Mouse (Mus musculus) intestine, postnatal 0 days (tissue): ENCODE data around the gene Fubp1. TPM values are rescaled to one million over a fixed set of nuclear protein-coding genes. Genes with fewer than 3 reads are reported as not detected.
"Not testable (repeated sequence)": the region's sequence is repeated elsewhere in the genome, so short reads cannot be mapped to it uniquely, and the experiment has no call there.

Experiments used
- ATAC-seq: fragments of 200-750 bp; cut with Nextera tagmentation; 2 replicates; pipeline ENCODE4 v1.8.0; 2017; ENCODE audit warnings: mild to moderate bottlenecking, moderate TSS enrichment, moderate library complexity
- H3K27ac ChIP-seq: fragments of 300-500 bp; sonication (generic); 2 replicates; pipeline ENCODE4 v1.5.1; 2014; ENCODE audit warnings: mild to moderate bottlenecking, low read depth, low read length, moderate library complexity
- H3K27me3 ChIP-seq: fragments of 300-500 bp; sonication (generic); replicated peaks from 2 replicates; pipeline ENCODE4 v1.6.1; 2014; ENCODE audit warnings: low read length, mixed read lengths; ENCODE audit not compliant: control insufficient read depth, insufficient read depth
- H3K36me3 ChIP-seq: fragments of 300-500 bp; sonication (generic); 2 replicates; pipeline ENCODE4 v1.6.1; 2014; ENCODE audit warnings: mild to moderate bottlenecking, moderate library complexity; ENCODE audit not compliant: control insufficient read depth, insufficient read depth
- H3K4me1 ChIP-seq: fragments of 300-500 bp; sonication (generic); replicated peaks from 2 replicates; pipeline ENCODE4 v1.6.1; 2014; ENCODE audit warnings: antibody characterized with exemption, low read length, mixed read lengths; ENCODE audit not compliant: control insufficient read depth, insufficient read depth
- H3K4me2 ChIP-seq: fragments of 300-500 bp; sonication (generic); replicated peaks from 2 replicates; pipeline ENCODE4 v1.6.1; 2014; ENCODE audit warnings: low read depth, mild to moderate bottlenecking, moderate library complexity
- H3K4me3 ChIP-seq: fragments of 300-500 bp; sonication (generic); 2 replicates; pipeline ENCODE4 v1.5.1; 2014; ENCODE audit warnings: low read depth, low read length
- H3K9ac ChIP-seq: fragments of 300-500 bp; sonication (generic); 2 replicates; pipeline ENCODE4 v1.6.1; 2014; ENCODE audit warnings: mild to moderate bottlenecking, low read depth, low read length
- H3K9me3 ChIP-seq: fragments of 300-500 bp; sonication (generic); 2 replicates; pipeline ENCODE4 v1.6.1; 2016; ENCODE audit warnings: mixed run types; ENCODE audit not compliant: control insufficient read depth
- CTCF ChIP-seq: sonication (generic); IDR thresholded peaks from 2 replicates; pipeline ENCODE4 v1.5.1; 2016; ENCODE audit warnings: low read depth, mild to moderate bottlenecking, control low read depth, antibody characterized with exemption, moderate library complexity
- WGBS: fragments of 180-500 bp; shearing (Covaris S2); extraction: QIAGEN DNeasy Blood & Tissue Kit; methylation state at CpG from one replicate; pipeline ENCODE4 v1.1.7; 2014; 5-methylcytosine and 5-hydroxymethylcytosine counted together
- polyA plus RNA-seq: library from polyadenylated mRNA; unstranded; fragments of >200 nt; fragmentation: Nextera tagmentation; extraction: Ambion mirVana; gene quantifications from 2 replicates; pipeline ENCODE4 v1.2.1, GENCODE M21; 2015

Gene Fubp1
- polyA plus RNA-seq, 1 experiment from 2014 or later = 60.6 TPM

GRCm38 (mm10) chr3:152245273-152245910, 35.2 kb downstream of the Fubp1 start:
- no peak overlapping the region for H3K9ac ChIP-seq
- no peaks in the 10 kb centered on the region for H3K4me1 ChIP-seq
- H3K36me3 ChIP-seq = no peaks in the 10 kb centered on the region
- H3K27me3 ChIP-seq = no peaks in the 10 kb centered on the region
- no peak overlapping the region for H3K4me2 ChIP-seq
- no peaks in the 10 kb centered on the region for H3K9me3 ChIP-seq
- no peak for TF ChIP-seq CTCF
- no peak overlapping the region for H3K27ac ChIP-seq
- WGBS = 75% methylated on average over 5 of the region's 5 CpGs
- no peak for ATAC-seq
- H3K4me3 ChIP-seq = no peak overlapping the region

GRCm38 (mm10) chr3:152247708-152248107, 37.5 kb downstream of the Fubp1 start:
- no peak overlapping the region for H3K4me3 ChIP-seq
- H3K9ac ChIP-seq = no peak overlapping the region
- no peaks in the 10 kb centered on the region for H3K27me3 ChIP-seq
- no peak for TF ChIP-seq CTCF
- WGBS = 90% methylated on average over 12 of the region's 12 CpGs
- H3K4me2 ChIP-seq = no peak overlapping the region
- H3K9me3 ChIP-seq = no peaks in the 10 kb centered on the region
- H3K36me3 ChIP-seq = no peaks in the 10 kb centered on the region
- H3K4me1 ChIP-seq = no peaks in the 10 kb centered on the region
- H3K27ac ChIP-seq = no peak overlapping the region
- no peak for ATAC-seq

- 79% methylated on average over 1 of the region's 1 CpGs for WGBS
- H3K4me1 ChIP-seq = no peaks in the 10 kb centered on the region
- no peak overlapping the region for H3K27ac ChIP-seq
- no peaks in the 10 kb centered on the region for H3K9me3 ChIP-seq
- H3K9ac ChIP-seq = no peak overlapping the region
- no peak for TF ChIP-seq CTCF
- no peaks in the 10 kb centered on the region for H3K36me3 ChIP-seq
- H3K4me3 ChIP-seq = no peak overlapping the region
- no peak overlapping the region for H3K4me2 ChIP-seq
- no peaks in the 10 kb centered on the region for H3K27me3 ChIP-seq
- ATAC-seq = no peak
These were observed 40.3 kb downstream of the Fubp1 start for GRCm38 (mm10) chr3:152250487-152250886.

- peaks cover 8% of the 10 kb centered on the region; the same call in 1 of the 2 replicates for H3K4me1 ChIP-seq
- no peaks in the 10 kb centered on the region for H3K9me3 ChIP-seq
- no peak overlapping the region for H3K27ac ChIP-seq
- no peak overlapping the region for H3K4me3 ChIP-seq
- H3K9ac ChIP-seq = no peak overlapping the region
- H3K27me3 ChIP-seq = no peaks in the 10 kb centered on the region
- 89% methylated on average over 3 of the region's 3 CpGs for WGBS
- no peaks in the 10 kb centered on the region for H3K36me3 ChIP-seq
- ATAC-seq = no peak
- H3K4me2 ChIP-seq = no peak overlapping the region
- no peak for TF ChIP-seq CTCF
These were observed 47.3 kb downstream of the Fubp1 start for GRCm38 (mm10) chr3:152257528-152257927.

GRCm38 (mm10) chr3:152259409-152259808, 49.2 kb downstream of the Fubp1 start:
- peak; percentile 90 for TF ChIP-seq CTCF
- H3K9ac ChIP-seq, H3K4me1 ChIP-seq, H3K4me3 ChIP-seq, H3K4me2 ChIP-seq, H3K9me3 ChIP-seq, H3K36me3 ChIP-seq, H3K27me3 ChIP-seq, H3K27ac ChIP-seq: not testable (repeated sequence)
- WGBS = 18% methylated on average over 7 of the region's 9 CpGs
- ATAC-seq = peak; percentile 51

GRCm38 (mm10) chr3:152260362-152260761, 50.1 kb downstream of the Fubp1 start:
- peaks cover 8% of the 10 kb centered on the region; the same call in 1 of the 2 replicates for H3K4me1 ChIP-seq
- no peaks in the 10 kb centered on the region for H3K27me3 ChIP-seq
- no peak overlapping the region for H3K4me2 ChIP-seq
- no peak overlapping the region for H3K27ac ChIP-seq
- no peak for TF ChIP-seq CTCF
- WGBS = 95% methylated on average over 1 of the region's 1 CpGs
- H3K9ac ChIP-seq = no peak overlapping the region
- no peaks in the 10 kb centered on the region for H3K9me3 ChIP-seq
- no peaks in the 10 kb centered on the region for H3K36me3 ChIP-seq
- no peak overlapping the region for H3K4me3 ChIP-seq
- ATAC-seq = no peak
